ENCODE assay signal across 8 mouse cellular contexts in genomic region chr17:86444578-86445419, GRCm38 (mm10).
DNase-seq lines count a peak whose midpoint lies in the region; ATAC-seq lines count a peak whose summit lies in the region.

No protein-coding gene starts in this region.

- 0 out of 2 replicates have a peak overlapping the region, but pooled peaks have one; percentile 14 for H3K27ac ChIP-seq in hindbrain, embryonic 14.5 days

- H3K36me3 ChIP-seq in hindbrain, embryonic 14.5 days (replicated peaks; ENCODE audit: control insufficient read depth, insufficient read depth) = no peaks in the 10 kb centered on the region

- no peak overlapping the region for H3K9ac ChIP-seq in hindbrain, embryonic 14.5 days

- H3K4me3 ChIP-seq in hindbrain, embryonic 14.5 days (replicated peaks; ENCODE audit: low read length) = no peak overlapping the region

- 37% methylated on average over 15 of the region's 15 CpGs for WGBS in hindbrain, embryonic 14.5 days

- peaks cover 7% of the 10 kb centered on the region for H3K4me1 ChIP-seq in hindbrain, embryonic 14.5 days (replicated peaks; ENCODE audit: control insufficient read depth, insufficient read depth, low read length)

- peaks cover 9% of the 10 kb centered on the region; the same call in 1 of the 2 replicates for H3K9me3 ChIP-seq in hindbrain, embryonic 14.5 days (ENCODE audit: control insufficient read depth, low read length)

- peak overlapping the region; percentile 25 for H3K4me2 ChIP-seq in hindbrain, embryonic 14.5 days (replicated peaks)

- H3K27me3 ChIP-seq in hindbrain, embryonic 14.5 days (ENCODE audit: control insufficient read depth, insufficient read depth, low read length) = no peaks in the 10 kb centered on the region

- peak; percentile 85; the same call in 1 of the 2 replicates for ATAC-seq in hindbrain, embryonic 14.5 days (ENCODE audit: low FRiP score)

- peak; percentile 99 for DNase-seq in NIH3T3 (ENCODE audit: low read depth)
- DNase-seq in cerebellum, postnatal 10 days = peak; percentile 94 to 96
- peak; percentile 89 to 96 for DNase-seq in frontal cortex, postnatal 25 days (ENCODE audit: low spot score in 2 of 2)
- DNase-seq in hindbrain, embryonic 14.5 days (ENCODE audit: low spot score) = peak; percentile 96
- DNase-seq in layer of hippocampus, postnatal 36 days = peak; percentile 82 to 83
- DNase-seq in lung, postnatal 36 days = peak; percentile 98
- peak; percentile 93 for DNase-seq in retina, postnatal 1 day
- peak; percentile 90 for DNase-seq in urinary bladder, adult 18-20 months (ENCODE audit: low spot score in 2 of 2)
